Mouse (Mus musculus): Measurements from ENCODE around the gene Rab35.

DNA sequence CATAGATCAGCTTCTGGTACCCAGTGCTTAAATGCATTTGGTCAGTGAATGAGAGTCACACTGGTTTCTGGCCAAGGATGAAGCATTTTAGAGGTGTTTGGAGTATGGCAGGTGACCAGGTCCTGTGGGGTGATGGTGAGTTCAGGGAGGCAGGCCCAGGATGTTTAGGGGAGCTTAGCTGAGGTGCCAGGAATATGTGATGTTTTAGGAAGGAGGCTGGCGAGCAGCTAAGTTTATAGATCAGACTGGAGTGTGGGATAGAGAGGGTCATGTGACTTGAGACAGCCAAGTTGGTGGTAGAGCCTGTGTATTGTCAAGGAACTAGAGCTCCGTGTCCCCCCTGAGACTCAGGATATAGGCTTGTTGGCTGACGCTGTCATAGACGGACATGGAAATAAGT is 1.4 kb downstream of the Rab35 start:
- no peak for TF ChIP-seq CTCF (IDR thresholded peaks at IDR 0.05; ENCODE audit: control insufficient read depth, insufficient read depth, insufficient read length)
- no peak for TF ChIP-seq MYOG (IDR thresholded peaks at IDR 0.05; ENCODE audit: control insufficient read depth, extremely low read depth, insufficient read length)
- TF ChIP-seq MAX (IDR thresholded peaks at IDR 0.05) = no peak
- TF ChIP-seq MYOD1 (IDR thresholded peaks at IDR 0.05; ENCODE audit: control insufficient read depth, insufficient read length, low read depth) = no peak
- TF ChIP-seq USF1 (IDR thresholded peaks at IDR 0.05; ENCODE audit: low read depth) = peak; percentile 64
- TF ChIP-seq FOSL1 (IDR thresholded peaks at IDR 0.05; ENCODE audit: insufficient read depth, low read length, poor library complexity, severe bottlenecking) = no peak
